Mouse (Mus musculus): Measurements from ENCODE around the gene March8. TPM values are rescaled to one million over a fixed set of nuclear protein-coding genes. Genes with fewer than 3 reads are reported as not detected.

Gene March8
- total and polyA plus RNA-seq, 3 experiments = 22.7 to 24.9 TPM; not detected in 1

DNA sequence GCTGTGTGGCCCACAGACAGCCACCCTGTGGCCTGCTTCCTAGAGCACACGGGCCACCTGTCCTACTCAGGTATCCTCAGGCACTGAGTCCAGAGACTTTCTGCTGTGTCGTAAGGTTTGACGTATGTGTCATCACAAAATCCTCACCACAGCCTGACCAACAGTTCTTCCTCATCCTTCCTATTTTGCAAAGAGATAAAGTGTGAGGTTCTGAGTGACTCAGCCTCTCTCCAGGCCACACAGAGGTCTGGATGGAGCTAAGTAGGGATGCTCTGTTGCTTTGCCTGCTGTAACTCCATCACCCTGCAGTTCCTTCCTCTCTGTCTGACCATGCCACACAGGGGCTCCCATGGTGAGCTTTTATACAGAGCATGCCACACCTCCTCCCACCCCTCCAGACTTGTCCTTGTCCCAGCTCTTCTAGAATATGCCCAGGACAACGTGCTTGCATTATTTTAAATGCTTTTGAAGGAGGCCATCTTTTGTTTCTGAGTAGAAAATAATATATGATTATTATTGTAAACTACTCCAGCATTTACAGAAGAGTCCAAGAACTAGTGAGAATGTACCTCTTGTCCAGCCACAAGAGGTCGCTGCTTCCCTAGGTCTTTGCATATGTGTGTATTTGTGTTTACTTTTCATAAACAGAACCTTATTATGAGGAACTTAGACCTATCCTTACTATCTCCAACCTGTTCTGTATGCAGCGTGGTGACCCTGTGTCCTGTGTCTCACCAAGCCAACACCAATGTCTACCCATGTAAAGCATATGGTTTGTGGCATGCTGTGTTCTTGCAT is 79.9 kb downstream of the March8 start (continued):
- TF ChIP-seq E2F4 (IDR thresholded peaks at IDR 0.05; ENCODE audit: borderline replicate concordance, low read depth, low read length) = no peak
- TF ChIP-seq RCOR1 (IDR thresholded peaks at IDR 0.05; ENCODE audit: low read depth, low read length) = no peak
- no peak for TF ChIP-seq POLR2A (IDR thresholded peaks at IDR 0.05; ENCODE audit: control insufficient read depth in 1 of 2, insufficient read depth in 1 of 2, low read depth in 1 of 2, low read length in 2 of 2, poor library complexity in 1 of 2)
- peak; percentile 44; the same call in 1 of the 2 replicates for TF ChIP-seq GATA1 (IDR thresholded peaks at IDR 0.05; ENCODE audit: low read depth, low read length)
- no peak for TF ChIP-seq CHD2 (IDR thresholded peaks at IDR 0.05; ENCODE audit: low read length)
- no peak for TF ChIP-seq JUND (IDR thresholded peaks at IDR 0.05; ENCODE audit: low read depth, low read length)
- TF ChIP-seq USF1 (IDR thresholded peaks at IDR 0.05; ENCODE audit: low read depth, low read length) = no peak
- peak; percentile 42 to 86 (median 79) for TF ChIP-seq CTCF (IDR thresholded peaks at IDR 0.05 in 2 of 3, conservative IDR thresholded peaks at IDR 0.05 in 1 of 3; ENCODE audit: control insufficient read depth in 1 of 3, insufficient read depth in 1 of 3, low read depth in 2 of 3, low read length in 3 of 3, poor library complexity in 1 of 3, severe bottlenecking in 1 of 3)
- TF ChIP-seq ZMIZ1 (IDR thresholded peaks at IDR 0.05; ENCODE audit: low read depth, low read length) = no peak
- TF ChIP-seq POLR2AphosphoS5 (IDR thresholded peaks at IDR 0.05; ENCODE audit: borderline replicate concordance, low read depth, low read length) = no peak

DNA sequence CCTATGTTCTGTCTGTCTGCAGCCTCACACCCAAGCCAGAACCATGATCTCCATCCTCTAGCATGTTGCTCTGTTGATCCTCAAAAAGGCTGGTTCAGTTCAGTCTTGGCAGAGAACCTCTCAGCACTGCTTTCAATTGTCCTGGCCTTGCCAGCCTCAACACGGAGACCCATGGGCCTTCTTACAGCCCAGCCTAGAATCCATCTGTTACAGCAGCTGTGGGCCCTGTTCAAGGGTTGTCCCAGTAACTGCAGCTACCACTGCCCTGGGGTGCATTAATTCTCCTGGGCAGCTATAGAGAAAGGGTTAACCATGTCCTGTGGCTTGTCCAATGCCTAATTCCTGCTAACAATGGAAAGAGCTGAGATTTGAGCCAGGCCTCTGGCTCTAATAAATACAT is 80.7 kb downstream of the March8 start:
- Histone ChIP-seq H3K79me2 (ENCODE audit: control insufficient read depth, insufficient read depth, low read length, poor library complexity) (no peaks in the 10 kb centered on the region), H3K9ac (ENCODE audit: control insufficient read depth, low read depth, low read length, poor library complexity, severe bottlenecking) (no peak overlapping the region), H3K4me3 (ENCODE audit: control insufficient read depth in 1 of 2, insufficient read depth in 1 of 2, low read depth in 2 of 2, low read length in 2 of 2) (no peak overlapping the region), H3K4me1 (ENCODE audit: control insufficient read depth in 1 of 2, insufficient read depth in 2 of 2, low read length in 2 of 2) (peaks cover 0 to 20% of the 10 kb centered on the region in 2 experiments; a peak in 2 of 4 replicates), H3K9me3 (replicated peaks; ENCODE audit: insufficient read depth, low read length) (no peaks in the 10 kb centered on the region), H3K36me3 (ENCODE audit: control insufficient read depth in 1 of 2, insufficient read depth in 2 of 2, low read length in 2 of 2) (peaks cover 0 to 2% of the 10 kb centered on the region in 2 experiments; a peak in 1 of 4 replicates), H3K27me3 (ENCODE audit: control insufficient read depth in 1 of 2, insufficient read depth in 2 of 2, low read length in 2 of 2) (no peaks in the 10 kb centered on the region), H3K27ac (ENCODE audit: control insufficient read depth, low read depth, low read length) (no peak overlapping the region)
- no peak for TF ChIP-seq KAT2A (conservative IDR thresholded peaks at IDR 0.05; ENCODE audit: low read depth, low read length)
- TF ChIP-seq MAX (IDR thresholded peaks at IDR 0.05; ENCODE audit: low read length) = no peak
- DNase-seq (ENCODE audit: low read depth, low spot score) = no peak

GRCm38 (mm10) chr6:116419699-116420098 is 81.9 kb downstream of the March8 start:
- H3K79me2 ChIP-seq (ENCODE audit: control insufficient read depth, insufficient read depth, low read length, poor library complexity) = no peaks in the 10 kb centered on the region
- no peak for DNase-seq (ENCODE audit: low read depth, low spot score)
- no peak overlapping the region for H3K4me3 ChIP-seq (ENCODE audit: control insufficient read depth in 1 of 2, insufficient read depth in 1 of 2, low read depth in 2 of 2, low read length in 2 of 2)
- H3K9ac ChIP-seq (ENCODE audit: control insufficient read depth, low read depth, low read length, poor library complexity, severe bottlenecking) = no peak overlapping the region
- TF ChIP-seq USF2 (IDR thresholded peaks at IDR 0.05; ENCODE audit: borderline replicate concordance in 1 of 2, insufficient read depth in 1 of 2, low read depth in 1 of 2, low read length in 2 of 2) (no peak), POLR2AphosphoS2 (IDR thresholded peaks at IDR 0.05; ENCODE audit: low read length) (no peak), E2F4 (IDR thresholded peaks at IDR 0.05; ENCODE audit: borderline replicate concordance, low read depth, low read length) (no peak), TBP (IDR thresholded peaks at IDR 0.05; ENCODE audit: low read depth, low read length) (no peak), RCOR1 (IDR thresholded peaks at IDR 0.05; ENCODE audit: low read depth, low read length) (no peak), UBTF (IDR thresholded peaks at IDR 0.05; ENCODE audit: borderline replicate concordance, insufficient read depth, low read depth, low read length) (no peak), ZMIZ1 (IDR thresholded peaks at IDR 0.05; ENCODE audit: low read depth, low read length) (no peak), CHD2 (IDR thresholded peaks at IDR 0.05; ENCODE audit: low read length) (no peak), CHD1 (IDR thresholded peaks at IDR 0.05; ENCODE audit: low read depth, low read length) (no peak), EP300 (IDR thresholded peaks at IDR 0.05; ENCODE audit: low read depth in 1 of 2, low read length in 2 of 2) (no peak), USF1 (IDR thresholded peaks at IDR 0.05; ENCODE audit: low read depth, low read length) (no peak), RAD21 (IDR thresholded peaks at IDR 0.05; ENCODE audit: low read depth, low read length) (no peak), TAL1 (IDR thresholded peaks at IDR 0.05; ENCODE audit: low read length) (no peak), ZKSCAN1 (IDR thresholded peaks at IDR 0.05; ENCODE audit: low read depth, low read length) (no peak), MAFK (IDR thresholded peaks at IDR 0.05; ENCODE audit: borderline replicate concordance, low read depth, low read length) (no peak), CTCF (IDR thresholded peaks at IDR 0.05 in 2 of 3, conservative IDR thresholded peaks at IDR 0.05 in 1 of 3; ENCODE audit: control insufficient read depth in 1 of 3, insufficient read depth in 1 of 3, low read depth in 2 of 3, low read length in 3 of 3, poor library complexity in 1 of 3, severe bottlenecking in 1 of 3) (no peak), MAZ (IDR thresholded peaks at IDR 0.05; ENCODE audit: low read depth, low read length) (no peak), POLR2A (IDR thresholded peaks at IDR 0.05; ENCODE audit: control insufficient read depth in 1 of 2, insufficient read depth in 1 of 2, low read depth in 1 of 2, low read length in 2 of 2, poor library complexity in 1 of 2) (no peak)
- no peaks in the 10 kb centered on the region for H3K9me3 ChIP-seq (replicated peaks; ENCODE audit: insufficient read depth, low read length)
- H3K27ac ChIP-seq (ENCODE audit: control insufficient read depth, low read depth, low read length) = no peak overlapping the region
- peaks cover 0 to 2% of the 10 kb centered on the region in 2 experiments; a peak in 1 of 4 replicates for H3K36me3 ChIP-seq (ENCODE audit: control insufficient read depth in 1 of 2, insufficient read depth in 2 of 2, low read length in 2 of 2)
- no peaks in the 10 kb centered on the region for H3K27me3 ChIP-seq (ENCODE audit: control insufficient read depth in 1 of 2, insufficient read depth in 2 of 2, low read length in 2 of 2)
- peaks cover 0 to 20% of the 10 kb centered on the region in 2 experiments; a peak in 2 of 4 replicates for H3K4me1 ChIP-seq (ENCODE audit: control insufficient read depth in 1 of 2, insufficient read depth in 2 of 2, low read length in 2 of 2)

All from MEL (cell line).